Mouse (Mus musculus): ENCODE data around the gene Ccdc9.

DNA sequence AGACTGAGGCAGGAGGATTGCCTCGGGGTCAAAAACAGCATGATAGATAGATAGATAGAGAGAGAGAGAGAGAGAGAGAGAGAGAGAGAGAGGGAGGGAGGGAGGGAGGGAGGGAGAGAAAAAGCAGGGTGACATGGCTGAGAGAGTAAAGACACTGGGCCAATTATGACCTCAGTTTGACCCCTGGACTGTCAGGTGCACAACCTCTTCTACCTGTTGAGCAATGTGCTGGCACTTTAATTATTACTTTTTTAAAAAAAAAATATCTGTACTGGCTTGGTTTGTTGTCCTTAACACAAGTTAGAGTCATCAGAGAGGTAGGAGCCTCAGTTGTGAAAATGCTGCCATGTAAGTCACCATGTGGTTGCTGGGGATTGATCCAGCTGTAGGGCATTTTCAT, 1.2 kb upstream of the Ccdc9 start:
- TF ChIP-seq CTCF (IDR thresholded peaks at IDR 0.05; ENCODE audit: low read depth, low read length) (no peak), GATA1 (IDR thresholded peaks at IDR 0.05; ENCODE audit: borderline replicate concordance, low read length) (no peak)
